Mouse (Mus musculus) 3134 (cell line): ENCODE results near the gene Trim80.

Experiments
- DNase-seq: peaks from one replicate; pipeline ENCODE4 v3.0.0-alpha.2; 2011; ENCODE audit warnings: low spot score; ENCODE audit not compliant: insufficient read length; ENCODE audit errors: extremely low read depth

Gene Trim80

GRCm38 (mm10) chr11:115439906-115440595 lies at the start of gene Trim80:
Gene Trim80, plus strand, starts transcription at chr11:115440545.
- DNase-seq: no peak

DNA sequence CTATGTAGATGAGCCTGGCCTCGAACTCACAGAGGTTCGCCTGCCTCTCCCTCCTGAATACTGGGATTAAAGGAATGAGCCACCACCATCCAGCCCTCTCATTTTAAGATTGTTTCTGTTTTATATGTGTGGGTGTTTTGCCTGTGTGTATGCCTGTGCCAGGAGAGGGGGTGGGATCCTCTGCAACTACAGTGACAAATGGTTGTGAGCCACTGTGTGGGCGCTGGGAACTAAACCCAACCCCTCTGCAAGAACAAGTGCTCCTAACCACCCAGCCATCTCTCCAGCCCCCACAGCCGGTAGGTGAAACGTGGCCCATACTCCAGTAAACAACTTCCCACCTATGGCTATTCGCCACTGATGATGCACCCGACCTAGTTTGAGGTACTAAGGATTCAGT lies 49.0 kb upstream of the Trim80 start:
- no peak for DNase-seq

DNA sequence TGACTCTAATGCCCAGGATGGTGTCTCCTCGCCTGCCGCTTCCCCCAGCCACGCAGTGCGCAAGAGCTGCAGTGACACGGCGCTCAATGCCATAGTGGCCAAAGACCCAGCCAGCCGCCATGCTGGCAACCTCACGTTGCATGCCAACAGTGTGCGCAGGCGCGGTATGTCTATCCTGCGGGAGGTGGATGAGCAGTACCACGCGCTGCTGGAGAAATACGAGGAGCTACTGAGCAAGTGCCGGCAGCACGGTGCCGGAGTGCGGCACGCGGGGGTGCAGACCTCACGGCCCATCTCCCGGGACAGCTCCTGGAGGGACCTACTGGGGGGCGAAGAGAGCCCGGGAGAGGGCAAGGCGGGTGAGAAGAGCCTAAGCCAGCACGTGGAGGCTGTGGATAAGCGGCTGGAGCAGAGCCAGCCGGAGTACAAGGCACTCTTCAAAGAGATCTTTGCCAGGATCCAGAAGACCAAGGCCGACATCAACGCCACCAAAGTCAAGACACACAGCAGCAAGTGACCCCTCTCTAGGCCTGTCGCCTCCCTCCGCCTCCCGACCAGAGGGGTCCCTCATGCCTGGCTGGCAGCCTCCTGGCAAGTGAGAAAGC lies 46.5 kb upstream of the Trim80 start:
- no peak for DNase-seq

DNA sequence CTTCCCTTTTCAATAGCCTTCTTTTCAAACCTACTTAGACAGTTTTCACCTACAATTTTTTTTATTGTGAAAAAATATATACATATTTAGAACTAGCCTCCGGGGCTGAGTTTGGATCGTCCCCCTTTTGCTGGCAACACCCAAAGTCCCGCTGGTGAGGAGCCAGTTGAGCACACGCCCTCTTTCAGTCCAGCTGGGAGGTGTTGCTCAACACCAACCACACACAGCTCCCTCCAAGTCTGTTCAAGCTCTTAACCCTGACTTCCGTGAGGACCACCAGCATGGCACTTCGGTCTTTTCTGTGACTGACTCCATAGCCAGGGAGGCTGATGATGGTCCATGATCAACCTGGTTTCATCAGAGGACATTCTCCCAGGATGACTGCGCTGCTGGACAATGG lies 42.3 kb upstream of the Trim80 start:
- no peak for DNase-seq

DNA sequence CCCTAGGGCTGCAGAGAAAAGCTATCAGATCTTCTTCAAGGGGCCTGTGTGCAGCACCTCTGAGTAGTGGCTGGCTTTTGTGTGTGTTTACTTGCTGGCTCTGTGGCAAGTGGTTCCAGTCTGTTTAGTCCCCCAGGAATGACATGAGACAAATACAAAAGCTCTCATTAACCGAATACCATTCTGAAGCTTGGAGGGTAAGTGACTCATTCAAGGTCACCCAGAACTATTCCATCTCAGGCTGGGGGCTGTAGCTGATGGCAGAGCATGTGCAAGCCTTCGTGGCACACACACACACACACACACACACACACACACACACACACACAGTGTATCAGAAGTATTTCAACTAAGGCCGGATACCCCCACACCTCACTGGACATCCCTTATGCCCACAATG lies 40.2 kb upstream of the Trim80 start:
- no peak for DNase-seq

DNA sequence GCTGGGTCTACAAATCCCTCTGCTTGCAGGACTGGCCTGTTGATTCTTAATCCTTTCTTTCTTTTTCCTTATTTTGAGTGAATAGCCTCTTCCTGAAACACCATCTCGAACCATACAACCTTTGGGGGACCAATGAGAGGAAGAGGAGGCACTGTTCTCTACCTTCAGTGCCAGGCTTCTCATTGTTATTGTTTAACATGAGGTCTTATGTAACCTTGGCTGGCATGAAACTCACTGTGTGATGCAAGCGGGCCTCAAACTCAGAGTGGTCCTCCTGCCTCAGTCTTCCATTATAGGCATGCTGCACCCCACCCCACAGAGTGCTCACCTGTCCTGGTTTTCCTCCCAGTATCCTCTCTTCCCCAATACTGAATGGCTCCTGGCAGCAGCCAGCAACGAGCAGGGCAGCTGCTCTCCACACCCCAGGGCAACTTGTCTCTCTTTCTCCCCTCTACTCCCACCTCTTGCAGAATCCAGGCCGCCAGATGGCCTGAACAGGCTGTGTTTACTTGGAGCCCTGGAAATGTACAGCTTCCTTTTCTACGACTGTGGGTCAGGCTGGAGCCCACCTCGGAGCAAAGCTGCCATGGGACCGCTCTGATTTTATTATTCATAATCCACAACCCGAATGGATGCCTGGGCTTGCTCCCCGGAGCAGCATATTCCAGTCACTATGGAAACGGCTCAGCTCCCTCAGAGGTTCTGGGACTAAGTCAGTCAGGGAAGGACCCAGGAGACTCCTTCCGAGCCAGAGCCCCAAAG lies 39.5 kb upstream of the Trim80 start:
- no peak for DNase-seq

DNA sequence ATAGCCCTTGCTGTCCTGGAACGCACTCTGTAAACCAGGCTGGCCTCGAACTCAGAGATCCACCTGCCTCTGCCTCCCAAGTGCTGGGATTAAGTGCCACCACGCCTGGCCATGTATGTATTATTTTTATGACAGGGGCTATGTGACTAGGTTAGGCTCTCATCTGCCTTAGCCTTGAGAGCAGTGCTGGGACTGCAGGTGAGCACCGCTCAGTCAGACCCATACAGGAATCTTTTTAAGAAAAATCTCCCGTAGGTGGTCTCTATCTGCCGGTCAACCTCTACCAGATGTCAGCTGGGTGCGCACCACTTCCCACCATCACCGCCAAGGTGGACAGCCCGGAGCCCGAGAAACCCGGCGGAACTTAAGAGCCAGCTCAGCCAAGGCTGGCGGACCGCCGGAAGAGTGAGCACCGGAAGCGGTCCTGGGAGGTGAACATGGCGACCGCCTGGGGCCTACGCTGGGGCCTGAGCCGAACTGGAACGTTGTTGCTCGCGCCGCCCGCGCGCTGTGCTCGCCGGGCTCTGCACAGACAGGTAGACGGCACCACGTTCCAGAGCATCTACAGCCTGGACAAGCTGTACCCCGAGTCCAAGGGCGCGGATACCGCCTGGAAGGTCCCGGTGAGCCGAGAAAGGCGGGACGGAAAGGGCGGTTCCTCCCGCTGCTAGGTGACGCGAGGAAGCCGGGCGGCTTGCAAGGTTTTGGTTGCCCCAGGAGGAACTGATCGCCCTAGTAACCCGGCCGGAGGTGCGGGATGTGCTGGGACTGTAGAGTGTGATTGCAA lies 36.8 kb upstream of the Trim80 start, which contains the start of gene Mrpl58:
Gene Mrpl58 (plus strand): TSS at position 415 of the 787 bp plus-strand sequence.
- DNase-seq: peak; percentile 94

DNA sequence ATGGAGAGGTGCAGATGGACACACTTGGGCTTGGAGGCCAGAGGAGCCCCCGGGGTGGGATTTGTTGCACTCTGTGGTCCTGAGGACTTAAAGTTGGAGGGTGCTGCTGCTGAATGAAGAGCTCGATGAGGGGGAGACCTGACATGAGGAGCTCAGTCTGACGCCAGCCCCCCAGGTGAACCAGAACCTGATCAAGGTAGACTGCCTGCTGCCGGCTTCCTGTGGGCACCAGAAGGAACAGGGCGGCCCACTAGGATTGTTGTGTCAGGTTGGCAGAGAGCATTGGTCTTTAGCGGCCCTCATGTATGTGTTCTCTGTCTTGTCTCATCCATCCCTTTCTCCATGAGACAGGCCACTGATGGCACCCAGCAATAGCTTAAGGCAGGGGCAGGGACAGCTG lies 34.6 kb upstream of the Trim80 start:
- DNase-seq: no peak

DNA sequence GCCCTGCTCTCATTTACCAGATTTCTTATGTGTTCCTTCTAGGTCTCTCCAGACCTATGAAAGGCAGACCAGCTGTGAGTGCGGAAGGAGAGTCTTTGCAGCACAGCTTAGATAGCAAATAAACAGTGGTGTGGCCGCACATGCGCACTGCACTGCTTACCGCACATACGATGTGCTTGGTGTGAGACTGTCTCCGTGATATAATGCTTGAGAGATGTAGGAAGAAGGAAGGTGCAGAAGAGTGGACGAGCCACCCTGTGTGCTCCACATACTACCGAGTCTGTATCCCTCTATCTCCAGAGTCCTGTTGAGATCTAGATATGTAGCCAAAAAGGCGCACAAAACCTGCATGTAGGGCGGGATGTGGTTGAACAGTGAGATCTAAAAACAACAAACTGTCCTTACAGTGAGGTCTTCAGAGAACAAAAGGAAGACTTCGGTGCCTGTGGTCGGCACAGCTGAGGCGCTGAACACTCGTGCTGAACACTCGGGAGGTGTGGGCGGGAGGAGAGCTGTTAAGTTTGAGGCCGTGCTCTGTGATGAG lies 33.4 kb upstream of the Trim80 start:
- no peak for DNase-seq

- DNase-seq: no peak
These were observed 32.0 kb upstream of the Trim80 start for GRCm38 (mm10) chr11:115408266-115408920.

GRCm38 (mm10) chr11:115409556-115409955 lies 30.8 kb upstream of the Trim80 start:
- no peak for DNase-seq

- peak; percentile 96 for DNase-seq
These were observed 20.7 kb upstream of the Trim80 start, which contains the start of the genes Atp5h and Kctd2 for GRCm38 (mm10) chr11:115419531-115420237. Gene Atp5h, minus strand, starts transcription at chr11:115419962. Gene Kctd2, plus strand, starts transcription at chr11:115420128.

GRCm38 (mm10) chr11:115420336-115421190 lies 19.8 kb upstream of the Trim80 start:
- DNase-seq: peak; percentile 82

DNA sequence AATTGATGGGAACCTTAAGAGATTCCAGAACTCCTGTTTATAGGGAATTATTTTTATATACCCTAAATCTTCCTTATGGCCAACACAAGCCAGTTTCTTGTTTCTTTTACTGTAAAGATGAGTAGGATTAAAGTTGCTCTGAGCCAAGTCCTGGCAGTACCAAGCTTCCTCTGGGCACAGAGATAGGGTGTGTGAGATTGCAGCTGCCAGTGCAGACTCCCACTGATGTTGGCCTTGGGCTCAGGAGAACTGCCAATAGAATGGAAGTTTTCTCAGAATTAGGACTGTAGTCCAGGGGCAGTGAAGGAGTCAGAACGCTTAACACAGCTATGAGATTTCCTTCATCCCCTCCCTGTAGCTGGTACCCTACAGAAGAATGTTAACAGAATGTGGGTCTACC lies 19.0 kb upstream of the Trim80 start:
- no peak for DNase-seq

DNA sequence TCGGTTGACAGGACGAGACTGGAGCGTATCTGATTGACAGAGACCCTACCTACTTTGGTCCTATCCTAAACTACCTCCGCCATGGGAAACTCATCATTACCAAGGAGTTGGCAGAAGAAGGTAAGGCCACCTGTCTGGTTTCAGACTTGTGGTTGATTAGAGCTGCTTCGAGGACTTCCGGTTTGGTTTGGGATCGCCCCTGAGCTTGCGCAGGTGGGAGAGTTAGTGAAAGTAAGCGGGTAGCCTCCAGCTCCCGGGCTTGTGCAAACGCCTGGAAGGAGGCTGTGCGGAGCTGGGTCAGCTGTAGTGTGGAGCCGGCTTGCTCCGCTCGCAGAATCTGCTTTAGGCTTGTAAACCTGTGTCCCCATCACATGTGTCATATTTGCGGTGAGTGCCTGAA lies 18.4 kb upstream of the Trim80 start:
- no peak for DNase-seq

DNA sequence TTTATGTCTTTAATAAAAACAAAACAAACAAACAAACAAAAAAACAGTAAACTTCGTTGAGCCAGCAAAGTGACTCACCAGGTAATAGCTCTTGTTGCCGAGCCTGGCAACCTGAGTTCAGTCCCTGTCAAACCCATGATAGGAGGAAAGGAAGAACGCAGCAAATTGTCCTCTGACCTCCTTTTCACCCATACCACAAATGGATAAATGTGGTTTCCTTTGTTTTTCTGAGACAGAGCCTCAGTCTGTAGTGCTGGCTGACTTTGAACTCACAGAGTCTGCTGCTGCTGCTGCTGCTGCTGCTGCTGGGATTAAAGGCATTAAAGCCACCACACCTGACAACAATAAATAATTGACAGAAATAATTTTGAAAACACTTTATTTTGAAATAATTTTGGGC lies 17.3 kb upstream of the Trim80 start:
- DNase-seq: no peak

DNA sequence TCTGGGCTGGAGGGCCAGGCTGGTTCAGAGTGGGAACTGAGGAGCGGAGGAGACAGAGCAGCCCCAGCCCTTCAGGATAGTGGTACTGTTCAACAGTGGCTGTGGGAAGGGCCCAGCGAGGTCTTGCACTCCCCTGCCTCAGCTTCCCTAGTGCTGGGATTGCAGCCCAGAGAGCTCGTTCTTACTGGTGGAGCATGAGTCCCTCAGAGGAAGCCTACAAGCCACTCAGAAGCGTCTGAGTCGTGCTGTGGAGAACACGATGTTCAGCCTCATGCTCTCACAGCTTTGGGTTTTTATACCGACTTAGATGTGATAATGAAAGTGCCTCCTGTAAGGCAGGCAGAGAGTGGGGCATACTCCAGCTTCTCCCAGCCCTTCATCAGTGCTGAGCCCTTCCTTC lies 15.7 kb upstream of the Trim80 start:
- no peak for DNase-seq

- DNase-seq: no peak
These were observed 14.7 kb upstream of the Trim80 start for GRCm38 (mm10) chr11:115425671-115426070.
